Mouse (Mus musculus) MEL (cell line): ENCODE data around the gene Galnt17. TPM values are rescaled to one million over a fixed set of nuclear protein-coding genes. Genes with fewer than 3 reads are reported as not detected.

ENCODE experiments used
- DNase-seq: peaks from one replicate; pipeline ENCODE4 v3.0.0; 2011; ENCODE audit warnings: low read depth, low spot score
- H3K27ac ChIP-seq: 2 replicates; pipeline ENCODE4 v1.5.1; 2012; ENCODE audit warnings: low read depth, mild to moderate bottlenecking, control low read depth, low read length, moderate library complexity; ENCODE audit not compliant: control insufficient read depth
- H3K27me3 ChIP-seq, 2 experiments: fragments of 150-350 bp in 1 of 2; sonication (generic) in 1 of 2; 2 replicates each; pipeline ENCODE4 v1.6.1; 2012; ENCODE audit warnings: low read length in 2 of 2, mild to moderate bottlenecking in 2 of 2, improper control_type of control experiment in 1 of 2, moderate library complexity in 1 of 2; ENCODE audit not compliant: insufficient read depth in 2 of 2, control insufficient read depth in 1 of 2
- H3K36me3 ChIP-seq, 2 experiments: 2 replicates each; pipeline ENCODE4 v1.6.1; 2012 to 2014; ENCODE audit warnings: low read length in 2 of 2, improper control_type of control experiment in 1 of 2, inconsistent platforms in 1 of 2, mild to moderate bottlenecking in 1 of 2; ENCODE audit not compliant: insufficient read depth in 2 of 2, control insufficient read depth in 1 of 2
- H3K4me1 ChIP-seq, 2 experiments: fragments of 150-350 bp in 1 of 2; sonication (generic) in 1 of 2; 2 replicates each; pipeline ENCODE4 v1.6.1; 2012; ENCODE audit warnings: low read length in 2 of 2, improper control_type of control experiment in 1 of 2, mild to moderate bottlenecking in 1 of 2; ENCODE audit not compliant: insufficient read depth in 2 of 2, control insufficient read depth in 1 of 2
- H3K4me3 ChIP-seq, 2 experiments: fragments of 150-350 bp in 1 of 2; sonication (generic) in 1 of 2; 2 replicates each; pipeline ENCODE4 v1.5.1; 2012; ENCODE audit warnings: low read depth in 2 of 2, low read length in 2 of 2, mild to moderate bottlenecking in 2 of 2, moderate library complexity in 2 of 2, control low read depth in 1 of 2, improper control_type of control experiment in 1 of 2; ENCODE audit not compliant: control insufficient read depth in 1 of 2, insufficient read depth in 1 of 2
- H3K79me2 ChIP-seq: 2 replicates; pipeline ENCODE4 v1.6.1; 2012; ENCODE audit warnings: mild to moderate bottlenecking, low read length, moderate library complexity; ENCODE audit not compliant: control insufficient read depth, poor library complexity, insufficient read depth
- H3K9ac ChIP-seq: 2 replicates; pipeline ENCODE4 v1.6.1; 2012; ENCODE audit warnings: low read depth, mild to moderate bottlenecking, control low read depth, low read length, moderate library complexity; ENCODE audit not compliant: control insufficient read depth, poor library complexity, severe bottlenecking
- H3K9me3 ChIP-seq: fragments of 150-350 bp; sonication (generic); replicated peaks from 2 replicates; pipeline ENCODE4 v1.6.1; 2012; ENCODE audit warnings: mild to moderate bottlenecking, low read length, improper control_type of control experiment, moderate library complexity; ENCODE audit not compliant: insufficient read depth
- CTCF ChIP-seq, 3 experiments: IDR thresholded peaks in 2 of 3; conservative IDR thresholded peaks in 1 of 3; 2 replicates each; pipeline ENCODE4 v1.5.1; 2011 to 2012; ENCODE audit warnings: low read length in 3 of 3, low read depth in 2 of 3, mild to moderate bottlenecking in 2 of 3, improper control_type of control experiment in 1 of 3, inconsistent platforms in 1 of 3, mixed read lengths in 1 of 3, moderate library complexity in 1 of 3; ENCODE audit not compliant: control insufficient read depth in 1 of 3, insufficient read depth in 1 of 3, poor library complexity in 1 of 3, severe bottlenecking in 1 of 3
- EP300 ChIP-seq, 2 experiments: IDR thresholded peaks; 2 replicates each; pipeline ENCODE4 v1.6.1; 2011; ENCODE audit warnings: improper control_type of control experiment in 2 of 2, low read length in 2 of 2, low read depth in 1 of 2, mild to moderate bottlenecking in 1 of 2
- GABPA ChIP-seq: IDR thresholded peaks from 2 replicates; pipeline ENCODE4 v1.6.1; 2012; ENCODE audit warnings: low read depth, mild to moderate bottlenecking, inconsistent platforms, low read length, improper control_type of control experiment, moderate library complexity
- JUND ChIP-seq: IDR thresholded peaks from 2 replicates; pipeline ENCODE4 v1.6.1; 2011; ENCODE audit warnings: low read depth, mild to moderate bottlenecking, improper control_type of control experiment, low read length
- KAT2A ChIP-seq: conservative IDR thresholded peaks from 2 replicates; pipeline ENCODE4 v1.6.1; 2012; ENCODE audit warnings: low read depth, low read length, improper control_type of control experiment, inconsistent platforms
- MAX ChIP-seq: IDR thresholded peaks from 2 replicates; pipeline ENCODE4 v1.6.1; 2011; ENCODE audit warnings: low read length, improper control_type of control experiment
- MAZ ChIP-seq: IDR thresholded peaks from 2 replicates; pipeline ENCODE4 v1.6.1; 2012; ENCODE audit warnings: low read depth, mild to moderate bottlenecking, inconsistent platforms, low read length, improper control_type of control experiment
- MYB ChIP-seq: IDR thresholded peaks from 2 replicates; pipeline ENCODE4 v1.6.1; 2011; ENCODE audit warnings: mild to moderate bottlenecking, low read depth, low read length, improper control_type of control experiment
- NELFE ChIP-seq: IDR thresholded peaks from 2 replicates; pipeline ENCODE4 v1.6.1; 2011; ENCODE audit warnings: low read depth, low read length, improper control_type of control experiment
- POLR2A ChIP-seq, 2 experiments: IDR thresholded peaks; 2 replicates each; pipeline ENCODE4 v1.6.1; 2011 to 2012; ENCODE audit warnings: low read length in 2 of 2, mild to moderate bottlenecking in 2 of 2, control low read depth in 1 of 2, improper control_type of control experiment in 1 of 2, low read depth in 1 of 2, moderate library complexity in 1 of 2; ENCODE audit not compliant: control insufficient read depth in 1 of 2, insufficient read depth in 1 of 2, poor library complexity in 1 of 2
- POLR2AphosphoS5 ChIP-seq: IDR thresholded peaks from 2 replicates; pipeline ENCODE4 v1.6.1; 2012; ENCODE audit warnings: low read depth, borderline replicate concordance, mild to moderate bottlenecking, inconsistent platforms, low read length, moderate library complexity, mixed read lengths
- RAD21 ChIP-seq: IDR thresholded peaks from 2 replicates; pipeline ENCODE4 v1.6.1; 2011; ENCODE audit warnings: mild to moderate bottlenecking, low read depth, low read length, improper control_type of control experiment
- RCOR1 ChIP-seq: IDR thresholded peaks from 2 replicates; pipeline ENCODE4 v1.6.1; 2012; ENCODE audit warnings: low read depth, mild to moderate bottlenecking, inconsistent platforms, low read length, improper control_type of control experiment
- SMC3 ChIP-seq: IDR thresholded peaks from 2 replicates; pipeline ENCODE4 v1.6.1; 2011; ENCODE audit warnings: low read depth, low read length, improper control_type of control experiment
- UBTF ChIP-seq: IDR thresholded peaks from 2 replicates; pipeline ENCODE4 v1.6.1; 2012; ENCODE audit warnings: low read depth, mild to moderate bottlenecking, inconsistent platforms, low read length, improper control_type of control experiment, moderate library complexity, borderline replicate concordance; ENCODE audit not compliant: insufficient read depth
- ZC3H11A ChIP-seq: IDR thresholded peaks from 2 replicates; pipeline ENCODE4 v1.6.1; 2012; ENCODE audit warnings: low read depth, mild to moderate bottlenecking, inconsistent platforms, low read length, improper control_type of control experiment
- ZKSCAN1 ChIP-seq: IDR thresholded peaks from 2 replicates; pipeline ENCODE4 v1.6.1; 2012; ENCODE audit warnings: low read depth, mild to moderate bottlenecking, inconsistent platforms, low read length, improper control_type of control experiment, moderate library complexity
- polyA plus RNA-seq, 2 experiments: library from polyadenylated mRNA; stranded (reverse) in 1 of 2; unstranded in 1 of 2; fragments of >175 nt in 1 of 2; fragments of >200 nt in 1 of 2; gene quantifications; 2 replicates each; pipeline versions ENCODE4 v1.2.1 to v1.2.4; 2012; ENCODE audit warnings: low replicate concordance in 2 of 2, low read depth in 1 of 2; ENCODE audit not compliant: insufficient read length in 2 of 2, insufficient read depth in 1 of 2, missing spikeins in 1 of 2
- total RNA-seq: library from RNA; depleted of rRNA; stranded (reverse); fragments of 300-350 nt; gene quantifications from 2 replicates; pipeline ENCODE4 v1.2.3, GENCODE M21; 2012

Gene Galnt17
- total and polyA plus RNA-seq, 3 experiments, result not detected

GRCm38 (mm10) chr5:130858706-130859105 lies 449.6 kb downstream of the Galnt17 start:
- H3K27ac ChIP-seq, result no peak overlapping the region
- no peak for DNase-seq
- H3K9me3 ChIP-seq, result no peaks in the 10 kb centered on the region
- H3K9ac ChIP-seq, result no peak overlapping the region
- no peaks in the 10 kb centered on the region for H3K4me1 ChIP-seq
- H3K27me3 ChIP-seq, result no peaks in the 10 kb centered on the region
- H3K4me3 ChIP-seq, result no peak overlapping the region
- H3K36me3 ChIP-seq, result no peaks in the 10 kb centered on the region
- TF ChIP-seq MAZ (no peak), EP300 (IDR thresholded peaks at IDR 0.05; ENCODE audit: low read depth in 1 of 2, low read length in 2 of 2) (no peak), NELFE (no peak), SMC3 (no peak), UBTF (no peak), POLR2A (IDR thresholded peaks at IDR 0.05; ENCODE audit: control insufficient read depth in 1 of 2, insufficient read depth in 1 of 2, low read depth in 1 of 2, low read length in 2 of 2, poor library complexity in 1 of 2) (no peak), KAT2A (no peak), GABPA (no peak), ZKSCAN1 (no peak), RCOR1 (no peak), POLR2AphosphoS5 (no peak), JUND (no peak)
- no peaks in the 10 kb centered on the region for H3K79me2 ChIP-seq

GRCm38 (mm10) chr5:130858148-130858547 lies 450.1 kb downstream of the Galnt17 start:
- no peaks in the 10 kb centered on the region for H3K9me3 ChIP-seq
- DNase-seq, result peak; percentile 46
- no peaks in the 10 kb centered on the region for H3K79me2 ChIP-seq
- H3K9ac ChIP-seq, result no peak overlapping the region
- no peaks in the 10 kb centered on the region for H3K27me3 ChIP-seq
- H3K4me3 ChIP-seq, result no peak overlapping the region
- no peaks in the 10 kb centered on the region for H3K4me1 ChIP-seq
- no peak overlapping the region for H3K27ac ChIP-seq
- no peaks in the 10 kb centered on the region for H3K36me3 ChIP-seq
- TF ChIP-seq GABPA, result no peak
- peak; percentile 53 for TF ChIP-seq SMC3
- TF ChIP-seq MYB, result no peak
- TF ChIP-seq RAD21, result peak; percentile 63
- TF ChIP-seq MAX, result no peak
- TF ChIP-seq CTCF (IDR thresholded peaks at IDR 0.05 in 2 of 3, conservative IDR thresholded peaks at IDR 0.05 in 1 of 3; ENCODE audit: control insufficient read depth in 1 of 3, insufficient read depth in 1 of 3, low read depth in 2 of 3, low read length in 3 of 3, poor library complexity in 1 of 3, severe bottlenecking in 1 of 3), result peak; percentile 65 to 73 (median 67)
- peak; percentile 29; the same call in 1 of the 2 replicates for TF ChIP-seq ZC3H11A
- TF ChIP-seq, all 39 proteins: peak for 4
